Mouse (Mus musculus): ENCODE measurements around the gene Fgf12. TPM values are rescaled to one million over a fixed set of nuclear protein-coding genes. Genes with fewer than 3 reads are reported as not detected.

Fgf12 gene
- not detected in 2 replicates for total RNA-seq (2023)

DNA sequence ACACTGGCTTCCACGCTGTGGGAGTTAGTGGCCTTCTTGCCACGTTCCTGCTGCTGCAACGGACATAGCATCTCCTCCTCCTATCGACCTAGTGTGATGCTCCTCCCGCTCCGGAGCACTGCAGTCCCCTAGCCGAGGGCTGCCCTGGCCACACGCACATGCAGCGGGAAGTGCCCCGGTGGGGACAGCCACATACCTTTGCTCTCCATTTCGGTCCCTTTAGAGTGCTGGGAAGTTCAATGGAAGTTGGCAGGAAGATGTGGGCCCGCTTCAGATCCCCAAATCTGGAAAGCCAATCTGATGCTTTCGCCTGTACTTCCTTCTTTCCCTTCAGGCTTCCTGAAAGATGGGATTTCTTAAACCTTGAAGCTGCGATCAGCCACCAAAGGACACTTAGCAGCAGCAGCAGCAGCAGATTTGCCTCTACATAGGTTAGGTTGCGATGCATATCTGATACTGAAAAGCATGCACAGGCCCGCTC, at the start of gene Fgf12:
TSS of gene Fgf12 (minus strand) at position 431 of the 481 bp plus-strand sequence.

Other genes starting within 250 kb of the Fgf12 start
- not detected in 2 replicates for gene Mb21d2, start 176.6 kb upstream of the Fgf12 start, total RNA-seq (2023)

Data from neutrophil, adult 65 days (primary cell).